Mouse (Mus musculus) C2C12 (cell line): ENCODE measurements at regions not wholly inside any gene's neighbourhood (a gene's known extent, or its start where the extent isn't known, plus 50 kb on each side); places are given as distances from the start of the nearest gene placed in this dataset.

Experiments used
- CEBPB ChIP-seq: IDR thresholded peaks from one replicate; pipeline ENCODE4 v1.6.1; 2011; ENCODE audit warnings: low read depth, mild to moderate bottlenecking, control low read depth, moderate library complexity
- CTCF ChIP-seq: IDR thresholded peaks from one replicate; pipeline ENCODE4 v1.5.1; 2011; ENCODE audit not compliant: control insufficient read depth, insufficient read depth, insufficient read length
- MAX ChIP-seq: IDR thresholded peaks from one replicate; pipeline ENCODE4 v1.6.1; 2011; ENCODE audit warnings: mild to moderate bottlenecking, control low read depth
- MYOD1 ChIP-seq: IDR thresholded peaks from one replicate; pipeline ENCODE4 v1.6.1; 2011; ENCODE audit warnings: low read depth; ENCODE audit not compliant: control insufficient read depth, insufficient read length
- MYOG ChIP-seq: IDR thresholded peaks from one replicate; pipeline ENCODE4 v1.6.1; 2011; ENCODE audit not compliant: control insufficient read depth, insufficient read length; ENCODE audit errors: extremely low read depth
- USF1 ChIP-seq: IDR thresholded peaks from one replicate; pipeline ENCODE4 v1.6.1; 2011; ENCODE audit warnings: low read depth, mild to moderate bottlenecking, control low read depth, moderate library complexity

DNA sequence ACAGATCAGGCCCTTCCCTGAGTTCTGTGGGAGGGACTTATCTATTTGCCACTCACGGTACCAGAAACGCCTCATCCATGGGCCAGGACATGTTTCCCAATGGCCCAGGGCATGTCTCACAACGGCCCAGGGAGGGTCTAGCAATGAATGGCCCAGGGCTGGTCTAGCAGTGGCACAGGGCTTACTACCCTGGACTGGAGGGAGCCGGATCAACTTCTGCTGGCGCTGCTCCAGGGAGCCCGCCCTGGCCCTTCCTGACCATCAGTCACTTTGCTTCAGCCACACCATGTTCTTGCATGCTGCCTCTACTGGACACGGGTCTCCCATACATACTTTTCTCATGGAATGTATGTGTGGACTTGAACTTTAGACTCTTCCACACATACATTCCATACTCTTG is 290.1 kb upstream of the Zfp637 start:
- TF ChIP-seq CTCF, result no peak
- TF ChIP-seq USF1, result no peak
- no peak for TF ChIP-seq MAX
- TF ChIP-seq MYOG, result no peak
- TF ChIP-seq CEBPB, result no peak
- no peak for TF ChIP-seq MYOD1
